Mouse (Mus musculus) olfactory bulb, adult 2 months (tissue): ENCODE measurements at regions not wholly inside any gene's neighbourhood (a gene's known extent, or its start where the extent isn't known, plus 50 kb on each side); places are given as distances from the start of the nearest gene placed in this dataset.

Experiments
- CTCF ChIP-seq: fragments of 200-500 bp; IDR thresholded peaks from 2 replicates; pipeline ENCODE4 v1.5.1; 2012; ENCODE audit warnings: low read depth, mild to moderate bottlenecking, low read length, moderate library complexity; ENCODE audit not compliant: insufficient read depth
- POLR2A ChIP-seq: fragments of 200-500 bp; IDR thresholded peaks from 2 replicates; pipeline ENCODE4 v1.6.1; 2012; ENCODE audit warnings: mild to moderate bottlenecking, low read depth, low read length, moderate library complexity; ENCODE audit not compliant: insufficient read depth

DNA sequence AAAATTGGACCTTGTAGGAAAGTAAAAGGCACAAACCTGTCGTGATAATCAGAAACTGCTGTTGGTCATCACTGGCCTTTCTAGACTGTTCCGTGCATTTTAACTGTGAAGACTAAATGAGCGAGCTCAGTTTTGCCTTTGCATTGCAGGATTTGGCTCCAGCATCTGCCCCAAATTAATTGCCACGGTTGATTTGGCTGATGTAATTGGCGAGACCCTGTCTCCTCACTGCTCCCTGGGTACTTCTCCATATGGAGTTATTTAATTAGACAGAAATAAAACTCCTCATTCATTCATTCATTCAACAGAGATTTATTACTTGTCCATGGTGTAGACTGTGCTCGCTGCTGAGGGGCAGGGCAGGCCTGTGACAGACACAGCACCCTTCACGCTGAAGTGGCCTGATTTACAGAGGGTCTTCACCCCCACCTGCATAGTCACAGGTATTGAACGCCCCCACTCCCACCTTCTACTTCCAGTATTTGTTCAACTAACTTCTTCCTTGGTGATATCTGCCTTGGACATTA, 186.6 kb downstream of the Sox2 start:
- no peak for TF ChIP-seq POLR2A
- no peak for TF ChIP-seq CTCF
